Mouse (Mus musculus): ENCODE data around the gene Hdgfl1. TPM values are rescaled to one million over a fixed set of nuclear protein-coding genes. Genes with fewer than 3 reads are reported as not detected.

Hdgfl1 gene
- total and polyA plus RNA-seq, 3 experiments: not detected

- TF ChIP-seq POLR2A (IDR thresholded peaks at IDR 0.05; ENCODE audit: insufficient read depth, low read depth, low read length) (no peak), EP300 (IDR thresholded peaks at IDR 0.05; ENCODE audit: insufficient read depth, low read depth, low read length) (no peak), CTCF (IDR thresholded peaks at IDR 0.05) (no peak)
- intact Hi-C loops (cut with DNase I): no loop called here
- Histone ChIP-seq H3K27ac (no peak overlapping the region), H3K4me1 (ENCODE audit: control insufficient read depth, insufficient read depth, low read length) (no peaks in the 10 kb centered on the region), H3K27me3 (ENCODE audit: control insufficient read depth, insufficient read depth, low read length) (no peaks in the 10 kb centered on the region), H3K4me3 (no peak overlapping the region), H3K36me3 (ENCODE audit: control insufficient read depth, insufficient read depth, low read length) (no peaks in the 10 kb centered on the region), H3K9ac (ENCODE audit: low read depth, low read length) (no peak overlapping the region), H3K79me2 (replicated peaks; ENCODE audit: control insufficient read depth, insufficient read depth, low read length) (no peaks in the 10 kb centered on the region)
- WGBS: 95% methylated on average over 2 of the region's 2 CpGs
- DNase-seq: no peak
Observed at GRCm38 (mm10) chr13:26745760-26746457, 24.1 kb downstream of the Hdgfl1 start.

- Histone ChIP-seq H3K79me2 (replicated peaks; ENCODE audit: control insufficient read depth, insufficient read depth, low read length) (no peaks in the 10 kb centered on the region), H3K27me3 (ENCODE audit: control insufficient read depth, insufficient read depth, low read length) (no peaks in the 10 kb centered on the region), H3K9ac (ENCODE audit: low read depth, low read length) (no peak overlapping the region), H3K36me3 (ENCODE audit: control insufficient read depth, insufficient read depth, low read length) (no peaks in the 10 kb centered on the region), H3K4me3 (no peak overlapping the region), H3K4me1 (ENCODE audit: control insufficient read depth, insufficient read depth, low read length) (no peaks in the 10 kb centered on the region), H3K27ac (no peak overlapping the region)
- TF ChIP-seq EP300 (IDR thresholded peaks at IDR 0.05; ENCODE audit: insufficient read depth, low read depth, low read length) (no peak), POLR2A (IDR thresholded peaks at IDR 0.05; ENCODE audit: insufficient read depth, low read depth, low read length) (no peak), CTCF (IDR thresholded peaks at IDR 0.05) (no peak)
- intact Hi-C loops (cut with DNase I): no loop called here
- 71% methylated on average over 5 of the region's 5 CpGs for WGBS
- no peak for DNase-seq
Observed at GRCm38 (mm10) chr13:26745059-26745759, 24.8 kb downstream of the Hdgfl1 start.

GRCm38 (mm10) chr13:26744068-26744467 lies 25.9 kb downstream of the Hdgfl1 start:
- DNase-seq: no peak
- 37% methylated on average over 1 of the region's 1 CpGs for WGBS
- no peak overlapping the region for H3K9ac ChIP-seq (ENCODE audit: low read depth, low read length)
- intact Hi-C loops (cut with DNase I): no loop called here
- no peaks in the 10 kb centered on the region for H3K27me3 ChIP-seq (ENCODE audit: control insufficient read depth, insufficient read depth, low read length)
- H3K79me2 ChIP-seq (replicated peaks; ENCODE audit: control insufficient read depth, insufficient read depth, low read length): no peaks in the 10 kb centered on the region
- no peaks in the 10 kb centered on the region for H3K4me1 ChIP-seq (ENCODE audit: control insufficient read depth, insufficient read depth, low read length)
- H3K36me3 ChIP-seq (ENCODE audit: control insufficient read depth, insufficient read depth, low read length): no peaks in the 10 kb centered on the region
- H3K27ac ChIP-seq: no peak overlapping the region
- no peak overlapping the region for H3K4me3 ChIP-seq
- TF ChIP-seq EP300 (IDR thresholded peaks at IDR 0.05; ENCODE audit: insufficient read depth, low read depth, low read length): no peak
- no peak for TF ChIP-seq CTCF (IDR thresholded peaks at IDR 0.05)
- no peak for TF ChIP-seq POLR2A (IDR thresholded peaks at IDR 0.05; ENCODE audit: insufficient read depth, low read depth, low read length)

- no peak for TF ChIP-seq EP300 (IDR thresholded peaks at IDR 0.05; ENCODE audit: insufficient read depth, low read depth, low read length)
- TF ChIP-seq POLR2A (IDR thresholded peaks at IDR 0.05; ENCODE audit: insufficient read depth, low read depth, low read length): no peak
- TF ChIP-seq CTCF (IDR thresholded peaks at IDR 0.05): no peak
- Histone ChIP-seq H3K27ac (no peak overlapping the region), H3K4me3 (no peak overlapping the region), H3K27me3 (ENCODE audit: control insufficient read depth, insufficient read depth, low read length) (no peaks in the 10 kb centered on the region), H3K79me2 (replicated peaks; ENCODE audit: control insufficient read depth, insufficient read depth, low read length) (no peaks in the 10 kb centered on the region), H3K9ac (ENCODE audit: low read depth, low read length) (no peak overlapping the region), H3K4me1 (ENCODE audit: control insufficient read depth, insufficient read depth, low read length) (no peaks in the 10 kb centered on the region), H3K36me3 (ENCODE audit: control insufficient read depth, insufficient read depth, low read length) (no peaks in the 10 kb centered on the region)
- intact Hi-C loops (cut with DNase I): no loop called here
- DNase-seq: no peak
- 62% methylated on average over 1 of the region's 1 CpGs for WGBS
Observed at GRCm38 (mm10) chr13:26734981-26735380, 35.0 kb downstream of the Hdgfl1 start.

- Histone ChIP-seq H3K36me3 (ENCODE audit: control insufficient read depth, insufficient read depth, low read length) (no peaks in the 10 kb centered on the region), H3K4me1 (ENCODE audit: control insufficient read depth, insufficient read depth, low read length) (no peaks in the 10 kb centered on the region), H3K9ac (ENCODE audit: low read depth, low read length) (no peak overlapping the region), H3K79me2 (replicated peaks; ENCODE audit: control insufficient read depth, insufficient read depth, low read length) (no peaks in the 10 kb centered on the region), H3K4me3 (no peak overlapping the region), H3K27ac (no peak overlapping the region), H3K27me3 (ENCODE audit: control insufficient read depth, insufficient read depth, low read length) (no peaks in the 10 kb centered on the region)
- WGBS: 88% methylated on average over 1 of the region's 1 CpGs
- intact Hi-C loops (cut with DNase I): no loop called here
- no peak for DNase-seq
- TF ChIP-seq CTCF (IDR thresholded peaks at IDR 0.05): no peak
- TF ChIP-seq EP300 (IDR thresholded peaks at IDR 0.05; ENCODE audit: insufficient read depth, low read depth, low read length): no peak
- no peak for TF ChIP-seq POLR2A (IDR thresholded peaks at IDR 0.05; ENCODE audit: insufficient read depth, low read depth, low read length)
Observed at GRCm38 (mm10) chr13:26724250-26724649, 45.7 kb downstream of the Hdgfl1 start.

- no peak for DNase-seq
- H3K36me3 ChIP-seq (ENCODE audit: control insufficient read depth, insufficient read depth, low read length): no peaks in the 10 kb centered on the region
- intact Hi-C loops (cut with DNase I): no loop called here
- no peaks in the 10 kb centered on the region for H3K27me3 ChIP-seq (ENCODE audit: control insufficient read depth, insufficient read depth, low read length)
- no peaks in the 10 kb centered on the region for H3K79me2 ChIP-seq (replicated peaks; ENCODE audit: control insufficient read depth, insufficient read depth, low read length)
- H3K27ac ChIP-seq: no peak overlapping the region
- H3K9ac ChIP-seq (ENCODE audit: low read depth, low read length): no peak overlapping the region
- H3K4me3 ChIP-seq: no peak overlapping the region
- no peaks in the 10 kb centered on the region for H3K4me1 ChIP-seq (ENCODE audit: control insufficient read depth, insufficient read depth, low read length)
- WGBS: 40% methylated on average over 6 of the region's 6 CpGs
- TF ChIP-seq POLR2A (IDR thresholded peaks at IDR 0.05; ENCODE audit: insufficient read depth, low read depth, low read length) (no peak), CTCF (IDR thresholded peaks at IDR 0.05) (no peak), EP300 (IDR thresholded peaks at IDR 0.05; ENCODE audit: insufficient read depth, low read depth, low read length) (no peak)
Observed at GRCm38 (mm10) chr13:26721333-26721732, 48.6 kb downstream of the Hdgfl1 start.
